Mouse (Mus musculus) liver, embryonic 15.5 days (tissue): ENCODE measurements at regions not wholly inside any gene's neighbourhood (a gene's known extent, or its start where the extent isn't known, plus 50 kb on each side); places are given as distances from the start of the nearest gene placed in this dataset.
"Not testable (repeated sequence)": the region's sequence is repeated elsewhere in the genome, so short reads cannot be mapped to it uniquely, and the experiment has no call there.

ENCODE experiments used
- ATAC-seq: fragments of 200-750 bp; cut with Nextera tagmentation; 2 replicates; pipeline ENCODE4 v1.8.0; 2017; ENCODE audit warnings: moderate number of reproducible peaks, mild to moderate bottlenecking, moderate library complexity; ENCODE audit not compliant: insufficient read depth
- H3K27ac ChIP-seq: fragments of 300-500 bp; sonication (generic); replicated peaks from 2 replicates; pipeline ENCODE4 v1.5.1; 2015; ENCODE audit warnings: mild to moderate bottlenecking, inconsistent platforms
- H3K27me3 ChIP-seq: fragments of 300-500 bp; sonication (generic); 2 replicates; pipeline ENCODE4 v1.6.1; 2015; ENCODE audit warnings: mild to moderate bottlenecking, inconsistent platforms
- H3K36me3 ChIP-seq: fragments of 300-500 bp; sonication (generic); replicated peaks from 2 replicates; pipeline ENCODE4 v1.6.1; 2015; ENCODE audit warnings: moderate library complexity, mild to moderate bottlenecking, inconsistent platforms
- H3K4me1 ChIP-seq: fragments of 300-500 bp; sonication (generic); replicated peaks from 2 replicates; pipeline ENCODE4 v1.6.1; 2015; ENCODE audit warnings: inconsistent platforms
- H3K4me2 ChIP-seq: fragments of 300-500 bp; sonication (generic); 2 replicates; pipeline ENCODE4 v1.6.1; 2015; ENCODE audit warnings: moderate library complexity, mild to moderate bottlenecking, inconsistent platforms
- H3K4me3 ChIP-seq: fragments of 300-500 bp; sonication (generic); replicated peaks from 2 replicates; pipeline ENCODE4 v1.5.1; 2015; ENCODE audit warnings: mild to moderate bottlenecking, inconsistent platforms
- H3K9ac ChIP-seq: fragments of 300-500 bp; sonication (generic); 2 replicates; pipeline ENCODE4 v1.6.1; 2015; ENCODE audit warnings: moderate library complexity, mild to moderate bottlenecking, inconsistent platforms
- H3K9me3 ChIP-seq: fragments of 300-500 bp; sonication (generic); replicated peaks from 2 replicates; pipeline ENCODE4 v1.6.1; 2016; ENCODE audit warnings: inconsistent platforms
- WGBS: fragments of 180-500 bp; shearing (Covaris S2); methylation state at CpG from one replicate; pipeline ENCODE4 v1.1.7; 2015; ENCODE audit warnings: mixed read lengths; ENCODE audit not compliant: insufficient replicate concordance; 5-methylcytosine and 5-hydroxymethylcytosine counted together

DNA sequence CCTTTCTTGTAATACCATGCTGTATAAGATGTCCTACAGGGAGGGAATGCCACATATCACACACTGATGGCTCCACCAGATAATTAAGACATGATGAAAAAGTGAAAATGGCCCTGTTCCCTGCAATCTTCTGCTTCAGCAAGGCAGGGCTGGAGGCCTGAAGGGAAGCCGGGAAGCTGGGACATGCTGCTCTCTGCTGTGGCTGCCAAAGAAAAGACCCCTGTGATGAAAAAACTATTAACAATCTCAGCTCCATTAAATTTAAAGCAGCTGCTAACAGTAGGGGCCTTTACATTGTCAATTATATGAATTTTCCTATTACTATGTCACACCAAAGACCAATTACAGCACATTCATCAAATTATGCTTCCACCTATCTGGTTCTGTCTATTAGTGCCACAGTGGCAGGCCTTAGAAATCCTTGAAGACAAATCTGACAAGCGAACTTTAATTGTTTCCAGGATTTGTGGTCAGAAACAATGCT, 239.8 kb downstream of the Gm11232 start:
- Histone ChIP-seq H3K27ac (no peak overlapping the region), H3K27me3 (no peaks in the 10 kb centered on the region), H3K4me1 (no peaks in the 10 kb centered on the region), H3K4me3 (no peak overlapping the region), H3K9me3 (no peaks in the 10 kb centered on the region), H3K36me3 (no peaks in the 10 kb centered on the region), H3K4me2 (no peak overlapping the region), H3K9ac (no peak overlapping the region)
- 69% methylated on average over 2 of the region's 2 CpGs for WGBS
- no peak for ATAC-seq

DNA sequence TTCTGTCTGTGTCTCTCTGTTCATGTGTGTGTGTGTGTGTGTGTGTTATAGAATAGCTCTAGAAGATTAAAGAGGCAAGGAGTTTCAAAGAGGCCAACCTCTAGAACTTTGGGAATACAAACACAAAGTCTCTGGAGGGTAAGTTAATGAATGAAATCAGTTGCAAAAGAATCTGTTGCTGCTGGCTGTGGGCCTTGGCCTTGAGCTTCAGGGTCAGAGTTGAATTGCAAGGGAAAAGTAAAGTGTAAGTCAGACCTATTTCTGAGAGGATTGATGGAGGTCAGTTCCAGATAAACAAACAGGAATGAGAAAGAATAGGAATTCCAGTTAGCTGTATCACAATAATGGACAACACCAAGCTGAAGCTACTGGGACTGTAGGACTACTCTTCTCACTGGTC, 250.9 kb downstream of the Gm11232 start:
- no peaks in the 10 kb centered on the region for H3K27me3 ChIP-seq
- no peak overlapping the region for H3K9ac ChIP-seq
- H3K4me3 ChIP-seq = no peak overlapping the region
- H3K27ac ChIP-seq = no peak overlapping the region
- H3K9me3 ChIP-seq = no peaks in the 10 kb centered on the region
- H3K4me1 ChIP-seq = no peaks in the 10 kb centered on the region
- ATAC-seq = no peak
- no peaks in the 10 kb centered on the region for H3K36me3 ChIP-seq
- H3K4me2 ChIP-seq = no peak overlapping the region

DNA sequence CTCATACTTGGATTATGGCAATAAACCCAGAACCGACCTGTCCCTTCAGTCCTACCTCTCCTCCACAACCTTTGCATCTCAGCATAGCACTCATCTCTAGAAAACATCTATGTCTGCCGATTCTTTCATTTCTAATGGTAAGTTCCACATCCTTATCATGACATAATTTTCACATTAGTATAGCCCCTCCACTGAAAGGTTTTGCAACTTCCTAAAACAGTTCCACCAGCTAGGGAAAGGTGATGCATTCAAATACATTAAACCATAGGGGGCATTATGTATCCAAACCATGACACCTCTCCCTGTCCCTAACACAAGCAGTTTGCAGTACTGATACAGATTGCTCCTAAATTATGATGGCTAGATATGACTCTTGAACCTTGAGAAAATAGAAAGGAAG, 268.0 kb downstream of the Gm11232 start:
- Histone ChIP-seq H3K27ac (no peak overlapping the region), H3K4me2 (no peak overlapping the region), H3K27me3 (no peaks in the 10 kb centered on the region), H3K4me1 (no peaks in the 10 kb centered on the region), H3K36me3 (no peaks in the 10 kb centered on the region), H3K9ac (no peak overlapping the region), H3K4me3 (no peak overlapping the region), H3K9me3 (no peaks in the 10 kb centered on the region)
- no peak for ATAC-seq
- WGBS = 45% methylated on average over 2 of the region's 2 CpGs

DNA sequence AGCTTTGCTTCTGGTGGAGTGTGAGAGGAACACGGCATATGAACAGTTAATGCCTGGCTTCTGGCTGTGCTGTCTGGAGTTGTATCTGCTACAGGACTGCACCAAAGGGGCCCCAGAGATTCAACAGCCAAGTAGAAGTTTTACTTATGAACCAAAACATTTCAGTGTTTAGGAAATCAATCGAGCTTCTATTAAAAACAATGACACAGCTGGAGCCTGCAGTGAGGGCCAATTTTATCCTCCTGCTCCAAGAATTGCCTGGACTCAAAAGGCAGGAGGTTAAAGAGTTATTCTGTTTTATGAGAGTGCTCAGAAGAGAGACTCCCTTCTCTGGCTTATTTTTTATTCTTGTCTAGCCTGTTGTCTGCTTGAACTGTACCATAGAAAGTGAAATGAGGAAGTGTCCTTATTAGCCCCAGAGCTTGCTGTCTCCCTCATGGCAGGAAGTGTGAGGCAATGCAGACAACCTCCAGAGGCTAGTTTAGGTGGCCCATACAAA, 269.1 kb downstream of the Gm11232 start:
- WGBS = 27% methylated on average over 2 of the region's 2 CpGs
- Histone ChIP-seq H3K4me3 (no peak overlapping the region), H3K9me3 (no peaks in the 10 kb centered on the region), H3K36me3 (no peaks in the 10 kb centered on the region), H3K27ac (no peak overlapping the region), H3K27me3 (no peaks in the 10 kb centered on the region), H3K9ac (no peak overlapping the region), H3K4me1 (no peaks in the 10 kb centered on the region), H3K4me2 (no peak overlapping the region)
- ATAC-seq = no peak

DNA sequence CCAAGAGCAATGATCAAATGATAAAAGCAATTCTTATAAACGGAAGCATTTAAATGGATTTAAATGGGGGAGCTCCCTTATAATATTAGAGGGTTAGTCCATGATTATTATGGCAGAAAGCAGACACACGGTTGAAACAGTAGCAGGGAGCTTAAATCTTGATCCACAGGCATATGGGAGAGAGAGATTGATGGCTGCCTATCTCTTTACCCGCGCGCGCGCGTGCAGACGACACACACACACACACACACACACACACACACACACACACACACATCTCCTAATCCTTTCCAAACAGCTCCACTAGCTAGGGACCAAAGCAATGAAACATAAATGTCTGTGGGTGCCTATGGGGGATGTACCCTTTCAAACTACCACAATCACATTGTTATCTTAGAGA, 269.7 kb downstream of the Gm11232 start:
- H3K4me2 ChIP-seq = no peak overlapping the region
- no peak for ATAC-seq
- no peaks in the 10 kb centered on the region for H3K27me3 ChIP-seq
- no peak overlapping the region for H3K9ac ChIP-seq
- H3K4me1 ChIP-seq = no peaks in the 10 kb centered on the region
- no peak overlapping the region for H3K4me3 ChIP-seq
- WGBS = 91% methylated on average over 9 of the region's 9 CpGs
- H3K27ac ChIP-seq = no peak overlapping the region
- no peaks in the 10 kb centered on the region for H3K36me3 ChIP-seq
- no peaks in the 10 kb centered on the region for H3K9me3 ChIP-seq

DNA sequence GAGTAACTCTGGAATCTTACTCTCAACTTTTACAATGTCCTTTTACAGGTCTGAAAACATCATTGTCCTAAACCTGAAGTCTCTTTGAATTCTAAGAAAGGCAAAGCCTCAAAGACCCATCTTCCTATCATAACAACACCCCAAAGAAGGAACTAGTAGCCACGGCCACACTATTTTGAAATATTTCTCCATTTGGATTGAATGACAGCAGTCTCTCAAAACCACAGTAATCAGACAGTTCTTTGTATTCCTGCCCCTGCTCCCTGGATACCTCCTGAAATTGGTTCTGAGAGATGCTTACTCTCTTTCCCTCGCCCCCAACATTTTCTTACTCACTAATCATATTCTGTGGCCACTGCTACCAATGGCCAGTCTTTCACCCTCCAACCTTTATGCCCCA, 276.8 kb downstream of the Gm11232 start:
- Histone ChIP-seq H3K4me3 (no peak overlapping the region), H3K27ac (no peak overlapping the region), H3K4me1 (no peaks in the 10 kb centered on the region), H3K9me3 (no peaks in the 10 kb centered on the region), H3K27me3 (no peaks in the 10 kb centered on the region), H3K36me3 (no peaks in the 10 kb centered on the region), H3K9ac (no peak overlapping the region), H3K4me2 (no peak overlapping the region)
- ATAC-seq = no peak
- WGBS = 38% methylated on average over 2 of the region's 2 CpGs

DNA sequence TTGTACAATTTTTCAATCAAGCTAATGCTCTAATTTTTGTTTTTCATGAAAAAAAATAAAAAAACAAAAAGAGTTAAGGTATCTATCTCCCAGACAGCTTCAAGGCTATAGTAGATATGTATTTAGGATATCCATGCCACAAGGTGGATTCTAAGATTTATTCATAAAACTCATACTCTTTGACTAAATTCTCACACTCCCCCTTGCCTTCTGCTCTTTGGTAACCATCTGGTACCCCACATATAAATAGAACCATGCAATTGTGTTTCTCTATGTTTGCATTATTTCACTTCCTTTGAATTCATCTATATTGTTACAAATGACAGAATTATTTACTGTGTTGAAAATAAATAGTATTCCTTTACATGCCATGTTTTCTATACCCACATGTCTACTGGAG, 287.2 kb downstream of the Gm11232 start:
- H3K4me2 ChIP-seq = no peak overlapping the region

DNA sequence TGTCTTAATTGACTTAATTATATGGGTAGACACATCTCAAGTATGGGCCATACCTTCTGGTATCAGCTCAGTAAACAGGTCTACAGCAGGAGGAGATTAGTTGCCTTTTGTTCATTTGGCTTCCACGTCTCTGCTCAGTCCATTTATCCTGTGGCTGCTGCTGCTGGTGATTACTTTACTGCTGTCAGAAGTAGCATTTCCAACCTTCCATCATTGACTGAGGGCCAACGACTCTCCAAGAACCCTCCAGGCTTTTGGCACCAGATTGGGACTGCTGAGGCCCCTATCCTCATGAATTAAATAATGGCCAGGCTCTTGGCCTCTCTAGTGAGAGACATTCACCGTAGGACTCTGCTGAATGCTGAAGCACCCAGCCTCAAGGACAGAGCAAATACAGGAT, 303.0 kb downstream of the Gm11232 start:
- 56% methylated on average over 3 of the region's 3 CpGs for WGBS
- ATAC-seq = no peak

More for the DNA sequence above, 287.2 kb downstream of the Gm11232 start:
- H3K9me3 ChIP-seq = no peaks in the 10 kb centered on the region
- H3K36me3 ChIP-seq = no peaks in the 10 kb centered on the region
- H3K27me3 ChIP-seq = no peaks in the 10 kb centered on the region
- H3K27ac ChIP-seq = no peak overlapping the region
- no peaks in the 10 kb centered on the region for H3K4me1 ChIP-seq
- no peak overlapping the region for H3K4me3 ChIP-seq
- ATAC-seq = no peak
- no peak overlapping the region for H3K9ac ChIP-seq

DNA sequence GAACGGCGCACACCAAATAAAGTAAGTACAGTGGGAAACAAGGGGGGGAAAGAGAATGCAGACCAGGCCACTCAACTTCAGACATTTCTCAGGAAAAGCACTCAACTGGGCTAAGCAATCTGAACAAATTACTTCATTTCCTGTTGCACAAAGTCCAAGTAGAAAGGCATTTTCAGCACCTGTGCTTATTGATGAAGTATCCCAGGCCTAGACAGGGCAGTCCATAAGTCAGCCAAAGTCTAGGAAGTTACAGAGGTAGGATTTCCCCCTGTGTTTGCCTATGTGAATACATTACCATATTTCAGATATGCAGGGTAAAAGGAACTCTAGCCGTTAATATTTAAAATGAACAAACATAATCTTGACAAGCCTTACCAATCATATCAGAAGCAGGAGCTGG, 304.3 kb downstream of the Gm11232 start:
- Histone ChIP-seq H3K9me3 (no peaks in the 10 kb centered on the region), H3K4me3 (no peak overlapping the region), H3K4me2 (no peak overlapping the region), H3K9ac (no peak overlapping the region), H3K27ac (no peak overlapping the region), H3K4me1 (no peaks in the 10 kb centered on the region), H3K27me3 (no peaks in the 10 kb centered on the region), H3K36me3 (no peaks in the 10 kb centered on the region)
- 62% methylated on average over 3 of the region's 3 CpGs for WGBS
- no peak for ATAC-seq

More for the DNA sequence above, 303.0 kb downstream of the Gm11232 start:
- no peaks in the 10 kb centered on the region for H3K9me3 ChIP-seq
- no peaks in the 10 kb centered on the region for H3K4me1 ChIP-seq
- H3K4me3 ChIP-seq = no peak overlapping the region
- no peaks in the 10 kb centered on the region for H3K27me3 ChIP-seq
- no peaks in the 10 kb centered on the region for H3K36me3 ChIP-seq
- H3K4me2 ChIP-seq = no peak overlapping the region
- H3K9ac ChIP-seq = no peak overlapping the region
- no peak overlapping the region for H3K27ac ChIP-seq

DNA sequence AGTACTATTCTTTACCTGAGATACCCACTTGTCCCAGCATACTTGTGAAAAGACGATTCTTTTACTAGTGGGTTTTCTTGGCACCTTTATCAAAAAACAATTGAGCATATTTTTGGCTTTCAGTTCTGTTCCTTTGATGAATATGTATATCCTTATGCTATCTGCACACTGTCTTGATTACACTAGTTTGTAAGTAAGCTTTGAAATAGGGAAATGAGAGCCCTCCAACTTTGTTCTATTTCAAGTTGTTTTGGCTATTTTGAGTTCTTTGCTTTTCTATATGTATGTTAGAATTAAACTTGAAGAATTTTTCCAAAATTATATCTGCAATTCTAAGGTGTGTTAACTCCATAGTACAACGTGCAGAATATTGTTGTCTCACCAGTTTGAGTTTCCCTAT, 311.3 kb downstream of the Gm11232 start:
- ATAC-seq = no peak
- H3K9me3 ChIP-seq = no peaks in the 10 kb centered on the region
- no peak overlapping the region for H3K4me2 ChIP-seq
- no peaks in the 10 kb centered on the region for H3K27me3 ChIP-seq
- H3K4me3 ChIP-seq = no peak overlapping the region
- H3K9ac ChIP-seq = no peak overlapping the region
- no peaks in the 10 kb centered on the region for H3K4me1 ChIP-seq
- no peaks in the 10 kb centered on the region for H3K36me3 ChIP-seq
- WGBS = 48% methylated on average over 2 of the region's 2 CpGs
- no peak overlapping the region for H3K27ac ChIP-seq

DNA sequence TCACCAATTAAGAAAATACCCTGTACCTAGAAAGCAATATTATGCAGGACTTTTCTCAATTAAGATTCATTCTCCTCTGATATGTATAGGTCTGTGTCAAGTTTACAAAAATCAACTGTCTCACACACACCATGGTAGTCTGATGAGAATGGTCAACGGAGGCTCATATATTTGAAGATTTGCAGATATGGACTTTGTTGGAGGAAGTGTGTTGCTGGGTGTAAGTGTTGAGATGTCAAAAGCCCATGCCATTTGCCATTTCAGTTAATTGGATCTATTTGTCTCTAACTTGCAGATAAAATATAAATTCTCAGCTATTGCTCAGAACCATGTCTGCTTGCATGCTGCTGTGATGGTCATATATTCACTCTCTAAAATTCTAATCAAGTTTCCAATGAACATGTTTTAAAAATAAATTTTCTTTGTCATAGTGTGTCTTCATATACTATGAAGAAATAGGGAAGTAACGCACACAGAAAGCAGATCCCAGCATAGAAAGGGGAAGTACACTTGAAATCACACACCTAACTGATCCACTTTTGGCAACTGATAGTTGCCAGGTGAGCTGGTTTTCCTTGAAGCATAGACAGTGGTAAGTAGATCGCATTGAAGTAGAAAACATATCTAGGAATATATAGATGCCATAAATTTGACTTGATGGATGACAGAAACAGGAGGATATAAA, 326.4 kb downstream of the Gm11232 start:
- no peaks in the 10 kb centered on the region for H3K36me3 ChIP-seq
- no peak overlapping the region for H3K9ac ChIP-seq
- H3K9me3 ChIP-seq = no peaks in the 10 kb centered on the region
- no peak overlapping the region for H3K4me2 ChIP-seq
- H3K4me1 ChIP-seq = no peaks in the 10 kb centered on the region
- H3K4me3 ChIP-seq = no peak overlapping the region
- no peaks in the 10 kb centered on the region for H3K27me3 ChIP-seq
- 39% methylated on average over 3 of the region's 3 CpGs for WGBS
- H3K27ac ChIP-seq = no peak overlapping the region
- ATAC-seq = no peak

DNA sequence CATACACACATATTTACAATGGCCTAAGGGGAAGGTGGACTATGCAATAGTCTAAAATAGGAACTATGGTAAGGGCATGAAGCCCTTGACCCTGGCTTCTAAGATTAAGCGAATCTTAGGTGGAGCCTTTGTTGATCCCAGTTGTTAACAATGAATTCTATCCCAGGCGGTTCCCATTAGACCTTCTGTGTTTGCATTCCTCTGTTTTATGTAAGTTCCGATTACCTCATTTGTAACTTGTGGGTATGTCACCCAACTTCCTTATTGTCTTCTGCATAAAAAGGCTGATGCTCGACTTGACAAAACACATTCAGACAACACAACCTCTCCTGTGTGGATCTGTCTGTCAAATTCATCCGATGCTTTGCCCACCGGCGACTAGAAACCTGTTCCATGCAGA, 335.6 kb downstream of the Gm11232 start:
- ATAC-seq, H3K4me1 ChIP-seq, H3K4me3 ChIP-seq, H3K4me2 ChIP-seq, H3K27me3 ChIP-seq, H3K9me3 ChIP-seq, H3K9ac ChIP-seq, H3K36me3 ChIP-seq, H3K27ac ChIP-seq: not testable (repeated sequence)
- WGBS = 66% methylated on average over 7 of the region's 7 CpGs
